Mouse (Mus musculus): Measurements from ENCODE around the gene Glo1.
"Not testable (repeated sequence)": the region's sequence is repeated elsewhere in the genome, so short reads cannot be mapped to it uniquely, and the experiment has no call there.

Gene Glo1

GRCm38 (mm10) chr17:30626719-30627118, at the start of gene Glo1:
Gene Glo1, minus strand, starts transcription at chr17:30626871.
- not testable (repeated sequence) for DNase-seq (ENCODE audit: low spot score)

GRCm38 (mm10) chr17:30675021-30675740, 48.5 kb upstream of the Glo1 start:
- DNase-seq (ENCODE audit: low spot score), result no peak

DNA sequence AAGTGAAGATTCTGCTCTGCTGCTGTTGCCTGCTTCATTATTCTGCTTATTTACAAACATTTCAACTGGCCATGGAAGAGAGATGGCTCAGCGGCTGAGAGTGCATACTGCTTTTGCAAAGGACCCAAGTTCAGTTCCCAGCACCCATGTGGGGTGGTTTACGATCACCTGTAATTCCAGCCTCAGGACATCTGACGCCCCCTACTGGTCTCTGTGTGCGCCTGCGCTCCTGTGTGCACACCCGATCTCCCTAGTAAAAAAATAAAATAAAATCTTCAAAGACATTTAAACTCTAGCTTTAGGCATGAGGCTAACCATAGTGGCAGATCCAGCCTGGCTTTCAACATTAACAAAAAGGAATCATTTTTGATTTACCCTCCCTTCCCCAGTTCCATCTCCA, 46.4 kb upstream of the Glo1 start:
- DNase-seq (ENCODE audit: low spot score), result no peak

GRCm38 (mm10) chr17:30672556-30672955, 45.9 kb upstream of the Glo1 start:
- DNase-seq (ENCODE audit: low spot score), result no peak

DNA sequence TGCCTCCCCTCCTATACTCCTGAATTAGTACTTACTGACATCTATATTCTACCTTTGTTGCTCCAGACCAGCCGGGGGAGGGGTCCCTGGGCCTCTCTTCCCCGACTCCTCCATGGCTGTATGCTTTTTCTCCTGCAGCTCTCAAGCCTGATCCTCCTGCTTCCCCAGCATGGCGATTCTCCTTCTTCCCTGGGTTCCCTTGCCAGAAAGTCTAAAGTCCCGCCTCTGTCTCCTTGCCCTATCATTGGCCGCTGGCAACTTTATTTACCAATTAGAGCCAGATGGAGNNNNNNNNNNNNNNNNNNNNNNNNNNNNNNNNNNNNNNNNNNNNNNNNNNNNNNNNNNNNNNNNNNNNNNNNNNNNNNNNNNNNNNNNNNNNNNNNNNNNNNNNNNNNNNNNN, 38.2 kb upstream of the Glo1 start:
- DNase-seq (ENCODE audit: low spot score), result no peak

DNA sequence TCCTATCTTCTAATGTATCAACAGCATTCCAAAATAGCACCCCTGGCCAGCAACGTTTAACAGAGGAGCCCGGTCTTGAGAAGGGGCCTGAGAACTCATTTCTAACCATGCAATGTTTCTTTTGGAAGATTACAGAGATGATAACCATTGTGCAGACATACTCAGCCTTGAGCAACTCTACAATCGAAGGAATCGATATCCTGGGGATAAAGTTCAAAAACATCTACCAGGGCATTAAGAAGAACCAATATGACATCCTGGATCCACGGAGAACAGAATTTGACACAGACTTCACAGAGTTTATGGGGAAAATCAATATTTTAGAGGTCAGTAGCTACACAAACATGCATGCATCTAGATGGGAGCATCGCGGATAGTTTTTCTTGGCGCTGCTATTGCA, 36.5 kb upstream of the Glo1 start:
- no peak for DNase-seq (ENCODE audit: low spot score)

DNA sequence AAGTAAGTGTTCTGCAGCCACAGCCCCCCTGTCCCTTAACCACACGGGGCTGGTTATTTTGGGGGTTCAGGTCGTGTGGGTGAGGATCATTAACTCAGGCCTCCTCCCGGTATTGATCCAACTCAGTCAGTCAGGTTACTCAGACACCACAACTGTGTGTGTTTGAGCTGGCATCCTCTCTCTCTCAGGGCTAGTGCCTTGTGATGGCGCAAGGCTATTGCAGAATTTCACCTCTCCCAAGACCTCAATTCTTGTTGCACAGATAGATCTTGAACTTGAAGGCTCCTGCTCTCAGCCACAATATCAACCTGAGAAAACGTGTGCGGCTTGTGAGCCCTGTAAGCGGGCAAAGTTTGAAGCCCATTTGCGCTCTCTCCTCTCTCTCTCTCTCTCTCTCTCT, 35.5 kb upstream of the Glo1 start:
- no peak for DNase-seq (ENCODE audit: low spot score)

GRCm38 (mm10) chr17:30658152-30658544, 31.5 kb upstream of the Glo1 start:
- peak; percentile 74 for DNase-seq (ENCODE audit: low spot score)

GRCm38 (mm10) chr17:30657530-30658151, 31.0 kb upstream of the Glo1 start:
- no peak for DNase-seq (ENCODE audit: low spot score)

- no peak for DNase-seq (ENCODE audit: low spot score)
These were observed 26.3 kb upstream of the Glo1 start for GRCm38 (mm10) chr17:30653010-30653409.

DNA sequence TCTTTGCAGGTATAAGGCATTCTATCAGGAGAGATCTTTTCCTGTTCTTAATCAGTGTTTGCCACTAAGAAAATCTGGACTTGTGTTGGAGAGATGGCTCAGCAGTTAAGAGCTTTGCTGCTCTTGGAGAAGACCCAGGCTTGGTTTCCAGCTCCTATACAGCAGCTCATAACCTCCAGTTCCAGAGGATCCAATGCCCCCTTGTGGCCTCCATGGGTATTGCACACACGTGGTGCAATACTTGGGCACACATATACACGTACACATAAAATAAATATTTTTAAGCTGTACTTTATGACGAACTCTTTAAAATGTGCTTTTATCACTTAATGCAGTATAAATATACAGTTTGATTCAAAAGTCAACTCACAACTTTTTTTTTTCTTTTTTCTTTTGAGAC, 22.1 kb upstream of the Glo1 start:
- no peak for DNase-seq (ENCODE audit: low spot score)

DNA sequence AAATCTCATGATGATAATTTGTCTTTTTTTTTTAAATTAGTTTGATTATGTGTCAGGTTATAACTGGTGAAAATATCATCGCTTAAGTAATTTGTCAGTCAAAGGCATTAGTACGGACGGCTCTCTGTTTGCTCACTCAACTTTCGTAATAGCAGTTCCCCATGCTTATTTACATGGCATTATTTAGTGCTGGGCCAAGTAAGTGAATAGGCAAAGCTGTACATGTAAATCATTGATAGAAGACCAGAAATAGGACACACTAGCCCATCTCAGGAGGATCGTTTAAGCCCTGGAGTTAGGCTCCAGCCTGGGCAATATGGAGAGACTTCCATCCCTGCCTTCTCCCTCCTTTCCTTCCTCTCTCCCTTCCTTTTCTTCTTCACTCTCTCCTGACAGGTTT, 14.2 kb upstream of the Glo1 start:
- DNase-seq (ENCODE audit: low spot score), result no peak

- no peak for DNase-seq (ENCODE audit: low spot score)
These were observed 12.3 kb upstream of the Glo1 start for GRCm38 (mm10) chr17:30638996-30639395.

- no peak for DNase-seq (ENCODE audit: low spot score)
These were observed 11.0 kb upstream of the Glo1 start for GRCm38 (mm10) chr17:30637714-30638113.

GRCm38 (mm10) chr17:30635367-30635766, 8.7 kb upstream of the Glo1 start:
- peak; percentile 31 for DNase-seq (ENCODE audit: low spot score)

DNA sequence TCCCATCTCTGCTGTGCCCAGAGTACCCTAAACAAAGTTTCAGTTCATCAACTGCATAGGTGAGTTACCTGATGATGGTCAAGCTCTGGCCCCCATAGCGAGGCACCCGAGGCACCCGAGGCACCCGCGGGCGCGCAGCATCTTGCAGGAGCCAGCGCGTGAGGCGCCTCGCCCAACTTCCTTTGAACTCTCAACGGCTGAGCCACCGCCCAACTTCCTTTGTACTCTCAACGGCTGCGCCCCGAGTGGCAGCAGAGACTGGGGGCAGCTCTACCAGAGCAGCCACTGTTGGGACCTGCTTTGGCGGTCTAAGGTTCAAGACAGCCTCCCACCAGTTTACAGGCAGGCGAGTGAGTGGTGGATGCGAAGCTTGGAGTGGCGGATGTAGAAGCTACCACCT, 2.5 kb downstream of the Glo1 start, which contains the start of gene Dnah8:
TSS of gene Dnah8 (plus strand) at position 223 of the 400 bp plus-strand sequence.
- DNase-seq (ENCODE audit: low spot score), result not testable (repeated sequence)

DNA sequence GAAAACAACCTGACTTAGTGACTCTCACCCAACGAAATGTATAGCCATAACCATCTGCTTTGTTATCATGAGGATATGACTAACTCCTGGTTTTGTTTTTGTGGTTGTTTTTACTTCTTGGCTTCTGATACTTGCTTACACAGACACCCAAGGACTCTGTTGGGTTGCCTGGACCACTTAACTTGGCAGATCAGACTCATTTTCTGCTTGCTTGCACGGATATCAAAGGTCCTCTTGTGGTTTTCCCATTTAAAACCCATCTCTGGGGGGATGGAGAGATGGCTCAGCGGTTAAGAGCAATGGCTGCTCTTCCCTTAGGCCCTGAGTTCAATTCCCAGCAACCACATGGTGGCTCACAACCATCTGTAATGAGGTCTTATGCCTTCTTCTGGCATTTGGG, 3.5 kb downstream of the Glo1 start:
- DNase-seq (ENCODE audit: low spot score), result no peak

- DNase-seq (ENCODE audit: low spot score), result no peak
These were observed 5.2 kb downstream of the Glo1 start for GRCm38 (mm10) chr17:30621450-30621849.

DNA sequence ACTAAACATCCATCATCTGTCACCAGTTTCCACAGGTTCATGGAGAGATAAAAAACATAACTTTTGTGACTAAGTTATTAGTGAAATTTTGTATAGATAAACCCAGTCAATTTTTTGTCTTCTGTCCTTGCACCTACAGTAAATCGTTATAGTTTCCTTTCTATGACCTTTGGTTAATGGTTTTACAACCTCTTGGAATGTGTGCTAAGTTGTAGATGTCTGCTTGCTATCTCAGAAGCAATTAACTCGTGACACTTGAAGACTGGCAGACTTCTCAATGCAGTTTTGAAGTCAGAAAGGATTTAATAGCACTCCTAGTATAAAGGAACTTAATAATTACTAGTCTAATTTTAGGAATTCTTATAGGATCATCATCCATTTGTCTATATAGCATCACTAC, 6.1 kb downstream of the Glo1 start:
- DNase-seq (ENCODE audit: low spot score), result no peak

GRCm38 (mm10) chr17:30619153-30619552, 7.5 kb downstream of the Glo1 start:
- no peak for DNase-seq (ENCODE audit: low spot score)

- no peak for DNase-seq (ENCODE audit: low spot score)
These were observed 8.4 kb downstream of the Glo1 start for GRCm38 (mm10) chr17:30618136-30618891.

DNA sequence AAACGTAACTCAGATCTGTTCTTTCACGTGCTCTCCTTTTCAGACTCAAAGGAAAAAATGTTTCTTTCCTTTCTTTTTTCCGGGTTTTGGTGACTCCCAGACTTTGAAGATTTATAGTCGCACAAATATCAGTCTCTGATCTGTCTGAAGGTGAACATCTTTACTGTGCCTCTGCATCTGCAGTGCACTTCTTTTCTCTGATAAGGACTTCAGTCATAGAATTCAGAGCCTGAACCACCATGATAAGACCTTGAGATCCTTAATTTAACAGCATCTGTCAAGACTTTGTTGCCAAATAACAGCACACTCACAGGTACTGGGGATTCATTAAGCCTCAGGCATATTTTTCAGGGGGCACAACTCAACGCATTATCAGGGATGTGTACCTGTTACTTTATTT, 10.5 kb downstream of the Glo1 start:
- no peak for DNase-seq (ENCODE audit: low spot score)

GRCm38 (mm10) chr17:30613350-30613749, 13.3 kb downstream of the Glo1 start:
- no peak for DNase-seq (ENCODE audit: low spot score)

All from embryo, embryonic 10 days (tissue).